Mouse (Mus musculus) heart, postnatal 0 days (tissue): ENCODE data around the gene Rnf43. TPM values are rescaled to one million over a fixed set of nuclear protein-coding genes. Genes with fewer than 3 reads are reported as not detected.
A peak's percentile ranks its signal among the peaks of the same experiment; 100 is the strongest.

Experiments
- ATAC-seq: fragments of 200-750 bp; cut with Nextera tagmentation; 2 replicates; pipeline ENCODE4 v1.8.0; 2017; ENCODE audit warnings: low read depth, moderate number of reproducible peaks, moderate library complexity; ENCODE audit not compliant: insufficient read depth
- DNase-seq: peaks from one replicate; pipeline ENCODE4 v3.0.0-alpha.2; 2016; ENCODE audit warnings: low spot score
- H3K27ac ChIP-seq: fragments of 300-500 bp; sonication (generic); 2 replicates; pipeline ENCODE4 v1.5.1; 2014; ENCODE audit warnings: low read depth, mild to moderate bottlenecking
- H3K27me3 ChIP-seq: fragments of 300-500 bp; sonication (generic); 2 replicates; pipeline ENCODE4 v1.6.1; 2014; ENCODE audit warnings: low read length, mixed read lengths; ENCODE audit not compliant: control insufficient read depth, insufficient read depth
- H3K36me3 ChIP-seq: fragments of 300-500 bp; sonication (generic); replicated peaks from 2 replicates; pipeline ENCODE4 v1.6.1; 2014; ENCODE audit warnings: low read length, mixed read lengths; ENCODE audit not compliant: control insufficient read depth, insufficient read depth
- H3K4me1 ChIP-seq: fragments of 300-500 bp; sonication (generic); 2 replicates; pipeline ENCODE4 v1.6.1; 2014; ENCODE audit warnings: antibody characterized with exemption; ENCODE audit not compliant: control insufficient read depth, insufficient read depth
- H3K4me2 ChIP-seq: fragments of 300-500 bp; sonication (generic); 2 replicates; pipeline ENCODE4 v1.6.1; 2014; ENCODE audit warnings: low read depth, mild to moderate bottlenecking, low read length, moderate library complexity
- H3K4me3 ChIP-seq: fragments of 300-500 bp; sonication (generic); 2 replicates; pipeline ENCODE4 v1.5.1; 2014; ENCODE audit warnings: low read depth, low read length
- H3K9ac ChIP-seq: fragments of 300-500 bp; sonication (generic); replicated peaks from 2 replicates; pipeline ENCODE4 v1.6.1; 2014; ENCODE audit warnings: low read depth, low read length, mixed read lengths
- H3K9me3 ChIP-seq: fragments of 300-500 bp; sonication (generic); replicated peaks from 2 replicates; pipeline ENCODE4 v1.6.1; 2016; ENCODE audit warnings: low read length; ENCODE audit not compliant: control insufficient read depth
- CTCF ChIP-seq: IDR thresholded peaks from 2 replicates; pipeline ENCODE4 v1.5.1; 2016; ENCODE audit warnings: antibody characterized with exemption, control low read depth, low read depth
- EP300 ChIP-seq: IDR thresholded peaks from 2 replicates; pipeline ENCODE4 v1.6.1; 2016; ENCODE audit warnings: antibody characterized with exemption, low read depth
- WGBS: fragments of 180-500 bp; shearing (Covaris S2); extraction: QIAGEN DNeasy Blood & Tissue Kit; methylation state at CpG from one replicate; pipeline ENCODE4 v1.1.7; 2014; 5-methylcytosine and 5-hydroxymethylcytosine counted together
- polyA plus RNA-seq: library from polyadenylated mRNA; unstranded; fragments of >200 nt; fragmentation: Nextera tagmentation; extraction: Ambion mirVana; gene quantifications from 2 replicates; pipeline ENCODE4 v1.2.1, GENCODE M21; 2015
- total RNA-seq: library from RNA; depleted of rRNA; stranded (reverse); fragments of >200 nt; gene quantifications from 2 replicates; pipeline ENCODE4 v1.2.3, GENCODE M21; 2014; ENCODE audit warnings: low replicate concordance

Rnf43 gene
- total and polyA plus RNA-seq, 2 experiments from 2014 or later, result 0.48 to 0.73 TPM

DNA sequence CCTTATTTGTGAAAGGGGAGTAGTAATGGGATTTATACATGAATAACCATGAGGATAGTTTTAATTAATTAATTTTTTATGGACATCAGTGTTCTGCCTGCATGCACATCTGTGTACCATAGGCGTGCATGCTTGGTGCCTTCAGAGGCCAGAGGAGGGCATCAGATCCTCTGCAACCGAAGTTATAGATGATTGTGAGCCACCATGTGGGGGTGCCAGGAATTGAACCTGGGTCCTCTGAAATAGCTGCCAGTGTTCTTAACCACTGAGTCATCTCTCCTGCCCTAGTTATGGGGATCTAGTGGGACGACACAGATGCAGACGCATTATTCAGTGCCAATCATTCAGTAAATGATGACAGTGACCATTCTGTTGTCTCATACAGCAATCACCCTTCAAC lies 60.4 kb downstream of the Rnf43 start:
- H3K4me3 ChIP-seq, result no peak overlapping the region
- no peak overlapping the region for H3K27ac ChIP-seq
- DNase-seq (no peak), ATAC-seq (no peak)
- 80% methylated on average over 4 of the region's 4 CpGs for WGBS
- H3K27me3 ChIP-seq, result no peaks in the 10 kb centered on the region
- H3K9ac ChIP-seq, result no peak overlapping the region
- H3K4me2 ChIP-seq, result no peak overlapping the region
- H3K4me1 ChIP-seq, result peaks cover 6% of the 10 kb centered on the region; the same call in 1 of the 2 replicates
- no peaks in the 10 kb centered on the region for H3K9me3 ChIP-seq
- no peak for TF ChIP-seq CTCF
- TF ChIP-seq EP300, result no peak
- H3K36me3 ChIP-seq, result no peaks in the 10 kb centered on the region

DNA sequence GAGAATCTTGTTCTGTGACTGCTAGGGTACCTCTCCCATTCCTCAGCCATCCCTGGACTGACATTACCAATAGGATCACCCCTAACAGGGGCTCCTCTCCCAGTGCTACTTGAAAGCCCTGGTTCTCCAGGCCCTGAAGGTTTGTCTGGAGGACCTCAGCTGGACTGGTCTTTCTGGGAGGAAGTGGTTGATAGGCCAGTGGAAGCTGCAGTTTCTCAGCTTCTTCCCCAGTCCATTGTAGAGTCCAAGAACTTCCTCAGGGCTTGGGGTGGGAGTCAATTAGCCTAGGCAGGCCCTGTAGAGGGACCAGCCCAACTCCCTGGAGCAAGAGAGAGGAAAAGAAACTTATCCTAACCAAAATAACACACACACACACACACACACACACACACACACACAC lies 63.0 kb downstream of the Rnf43 start:
- Histone ChIP-seq H3K9me3 (no peaks in the 10 kb centered on the region), H3K9ac (no peak overlapping the region), H3K4me1 (peaks cover 6% of the 10 kb centered on the region; the same call in 1 of the 2 replicates), H3K27ac (peak overlapping the region; percentile 50; the same call in 1 of the 2 replicates), H3K4me3 (no peak overlapping the region), H3K4me2 (no peak overlapping the region; the same call in 1 of the 2 replicates), H3K27me3 (no peaks in the 10 kb centered on the region), H3K36me3 (no peaks in the 10 kb centered on the region)
- no peak for DNase-seq
- no peak for TF ChIP-seq CTCF
- no peak for TF ChIP-seq EP300
- ATAC-seq, result no peak

DNA sequence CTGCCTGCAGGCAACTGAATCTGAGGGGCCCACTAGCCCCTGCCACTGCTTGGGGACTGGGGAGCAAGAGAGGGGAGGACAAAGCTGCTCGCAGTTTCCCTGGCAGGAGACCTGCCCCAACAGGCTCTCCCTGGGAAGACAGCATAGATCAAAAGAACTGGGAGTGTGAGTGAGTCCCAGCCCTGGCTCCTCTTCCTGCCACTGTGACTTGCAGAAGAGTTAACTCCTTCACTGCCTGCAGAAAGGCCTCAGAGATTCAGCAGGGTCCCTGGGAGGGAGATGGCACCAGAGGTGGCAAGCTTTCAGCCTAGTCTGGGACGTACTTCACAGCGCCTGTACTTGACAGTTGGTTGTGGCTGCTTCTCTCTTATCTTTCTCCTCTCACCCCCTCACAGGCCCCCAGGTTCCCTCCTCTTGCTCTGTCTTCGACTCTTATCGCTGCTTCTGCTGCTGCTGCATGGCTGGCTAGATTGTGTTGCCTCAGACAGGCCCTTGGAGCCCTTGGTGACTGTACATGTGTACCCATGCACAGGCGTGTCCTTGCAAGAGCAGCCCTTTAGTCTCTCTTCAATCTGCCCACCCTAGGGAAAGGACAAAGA lies 63.5 kb downstream of the Rnf43 start:
- Histone ChIP-seq H3K4me1 (peaks cover 6% of the 10 kb centered on the region; the same call in 1 of the 2 replicates), H3K9me3 (no peaks in the 10 kb centered on the region), H3K4me2 (no peak overlapping the region; the same call in 1 of the 2 replicates), H3K27me3 (no peaks in the 10 kb centered on the region), H3K4me3 (no peak overlapping the region), H3K36me3 (no peaks in the 10 kb centered on the region), H3K9ac (no peak overlapping the region; the same call in 1 of the 2 replicates), H3K27ac (peak overlapping the region; percentile 50; the same call in 1 of the 2 replicates)
- TF ChIP-seq CTCF (no peak), EP300 (no peak)
- 23% methylated on average over 6 of the region's 6 CpGs for WGBS
- peak; percentile 51; the same call in 1 of the 2 replicates for ATAC-seq
- no peak for DNase-seq

DNA sequence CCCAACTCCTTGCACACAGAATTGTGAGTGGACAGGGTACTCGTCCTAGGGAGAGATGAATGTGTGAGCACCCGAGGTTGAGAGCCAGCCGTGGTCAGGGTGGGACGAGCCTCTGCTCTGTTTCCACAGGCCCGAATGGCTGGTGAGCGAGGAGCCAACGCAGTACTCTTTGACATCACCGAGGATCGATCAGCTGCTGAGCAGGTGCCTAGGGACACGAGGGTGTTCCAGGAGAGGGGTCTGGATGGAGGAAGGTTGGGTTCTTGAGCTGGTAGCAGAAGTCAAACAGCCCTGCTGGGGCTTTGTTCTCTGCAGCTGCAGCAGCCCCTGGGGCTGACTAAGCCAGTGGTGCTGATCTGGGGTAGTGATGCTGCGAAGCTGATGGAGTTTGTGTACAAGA lies 64.5 kb downstream of the Rnf43 start:
- WGBS, result 63% methylated on average over 11 of the region's 11 CpGs
- Histone ChIP-seq H3K9me3 (no peaks in the 10 kb centered on the region), H3K4me2 (no peak overlapping the region), H3K9ac (no peak overlapping the region), H3K4me1 (peaks cover 6% of the 10 kb centered on the region; the same call in 1 of the 2 replicates), H3K27ac (peak overlapping the region; percentile 50; the same call in 1 of the 2 replicates), H3K36me3 (no peaks in the 10 kb centered on the region), H3K4me3 (no peak overlapping the region), H3K27me3 (no peaks in the 10 kb centered on the region)
- DNase-seq, result no peak
- ATAC-seq, result no peak
- TF ChIP-seq EP300 (no peak), CTCF (no peak)

DNA sequence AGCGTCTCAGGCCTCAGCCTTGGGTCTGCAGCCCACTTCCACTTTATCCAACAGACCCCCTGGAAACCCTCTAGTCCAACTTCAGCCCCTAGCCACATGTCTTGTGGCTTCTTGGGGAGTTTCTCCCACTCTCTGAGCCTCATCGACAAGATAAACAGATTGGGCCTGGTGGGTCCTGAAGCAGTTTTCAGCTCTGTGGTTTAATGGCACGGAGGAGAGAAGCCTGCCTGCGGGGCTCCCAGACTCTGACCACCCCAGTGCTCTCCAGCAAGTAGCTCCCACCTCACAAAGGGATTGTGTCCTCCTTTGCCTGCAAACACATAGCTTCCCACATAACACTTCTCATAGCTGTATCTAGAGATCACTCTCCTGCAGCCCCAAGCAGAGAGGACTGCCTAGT lies 64.9 kb downstream of the Rnf43 start:
- H3K27ac ChIP-seq, result no peak overlapping the region; the same call in 1 of the 2 replicates
- peaks cover 6% of the 10 kb centered on the region; the same call in 1 of the 2 replicates for H3K4me1 ChIP-seq
- H3K9ac ChIP-seq, result no peak overlapping the region
- no peak for TF ChIP-seq EP300
- TF ChIP-seq CTCF, result no peak
- ATAC-seq (no peak), DNase-seq (no peak)
- no peaks in the 10 kb centered on the region for H3K36me3 ChIP-seq
- no peaks in the 10 kb centered on the region for H3K9me3 ChIP-seq
- H3K4me2 ChIP-seq, result no peak overlapping the region
- no peaks in the 10 kb centered on the region for H3K27me3 ChIP-seq
- 69% methylated on average over 4 of the region's 4 CpGs for WGBS
- no peak overlapping the region for H3K4me3 ChIP-seq
